Mouse (Mus musculus) Patski (cell line): ENCODE measurements at regions not wholly inside any gene's neighbourhood (a gene's known extent, or its start where the extent isn't known, plus 50 kb on each side); places are given as distances from the start of the nearest gene placed in this dataset.

Source experiments
- ATAC-seq: fragments of 100-300 bp; one replicate; pipeline ENCODE4 v1.8.0; 2021
- CTCF ChIA-PET: fragments of 350-600 bp; sonication (Branson Sonifier 250); formaldehyde crosslinking; loops from one replicate; lab custom pipeline; 2022; ENCODE audit warnings: inconsistent platforms; lab: Charles Lee
- POLR2A ChIA-PET: fragments of 350-600 bp; sonication (Branson Sonifier 250); formaldehyde crosslinking; loops from one replicate; lab custom pipeline; 2022; ENCODE audit warnings: antibody characterized with exemption, inconsistent platforms; lab: Charles Lee
- DNase-seq: peaks from one replicate; pipeline ENCODE4 v3.0.0-alpha.2; 2011; ENCODE audit warnings: low read depth, low spot score
- H3K27me3 ChIP-seq: fragments of 371-371 bp; one replicate; pipeline ENCODE4 v1.5.1; 2021
- CTCF ChIP-seq: fragments of 100-300 bp; IDR thresholded peaks from one replicate; pipeline ENCODE4 v1.5.1; 2021
- in situ Hi-C: fragments of 300-500 bp; cut with MboI; formaldehyde crosslinking; loops from 3 replicates; pipeline ENCODE4 v1.11.1; 2018; ENCODE audit warnings: low pct_unique_long_range_greater_than_20kb, mixed read lengths

- DNase-seq (no peak), ATAC-seq (no peak)
- peaks cover 36% of the 10 kb centered on the region for H3K27me3 ChIP-seq
- in situ Hi-C loops, result no loop called here
- POLR2A ChIA-PET, result no interaction called here
- CTCF ChIA-PET, result no interaction called here
- no peak for TF ChIP-seq CTCF
Observed at GRCm38 (mm10) chr3:61154087-61154486, 151.5 kb downstream of the P2ry1 start.

GRCm38 (mm10) chr3:61159811-61160210 is 157.2 kb downstream of the P2ry1 start:
- ChIA-PET POLR2A (no interaction called here), CTCF (no interaction called here)
- no peak for DNase-seq
- TF ChIP-seq CTCF, result no peak
- ATAC-seq, result no peak
- H3K27me3 ChIP-seq, result peaks cover 30% of the 10 kb centered on the region
- in situ Hi-C loops, result no loop called here

GRCm38 (mm10) chr3:61161384-61161783 is 158.8 kb downstream of the P2ry1 start:
- ChIA-PET CTCF (interaction anchor here (0.7 kb wide), 1 partner anchor 47 kb away, joined by 3 read pairs; no protein-coding TSS in a partner anchor), POLR2A (no interaction called here)
- in situ Hi-C loops, result no loop called here
- TF ChIP-seq CTCF, result no peak
- ATAC-seq, result no peak
- peaks cover 30% of the 10 kb centered on the region for H3K27me3 ChIP-seq
- no peak for DNase-seq

GRCm38 (mm10) chr3:61185789-61186188 is 175.6 kb upstream of the Rap2b start:
- POLR2A ChIA-PET, result no interaction called here
- DNase-seq (no peak), ATAC-seq (no peak)
- CTCF ChIA-PET, result no interaction called here
- H3K27me3 ChIP-seq, result peaks cover 7% of the 10 kb centered on the region
- no peak for TF ChIP-seq CTCF
- in situ Hi-C loops, result no loop called here

GRCm38 (mm10) chr3:61188662-61189061 is 172.8 kb upstream of the Rap2b start:
- POLR2A ChIA-PET, result no interaction called here
- CTCF ChIA-PET, result no interaction called here
- no peak for TF ChIP-seq CTCF
- DNase-seq (no peak), ATAC-seq (no peak)
- in situ Hi-C loops, result no loop called here
- H3K27me3 ChIP-seq, result peaks cover 7% of the 10 kb centered on the region

GRCm38 (mm10) chr3:61216562-61216961 is 144.9 kb upstream of the Rap2b start:
- ChIA-PET CTCF (interaction anchor here (2.1 kb wide), 1 partner anchor 15 kb away, joined by 8 read pairs; no protein-coding TSS in a partner anchor), POLR2A (interaction anchor here (0.6 kb wide), 1 partner anchor 1932 kb away, joined by 4 read pairs; no protein-coding TSS in a partner anchor)
- TF ChIP-seq CTCF, result no peak
- in situ Hi-C loops, result no loop called here
- DNase-seq, result no peak
- H3K27me3 ChIP-seq, result peaks cover 22% of the 10 kb centered on the region
- no peak for ATAC-seq

GRCm38 (mm10) chr3:61224505-61224904 is 136.9 kb upstream of the Rap2b start:
- ATAC-seq (no peak), DNase-seq (no peak)
- in situ Hi-C loops, result no loop called here
- no peak for TF ChIP-seq CTCF
- ChIA-PET CTCF (interaction anchor here (1.9 kb wide), 1 partner anchor 9 kb away, joined by 5 read pairs; no protein-coding TSS in a partner anchor), POLR2A (no interaction called here)
- peaks cover 14% of the 10 kb centered on the region for H3K27me3 ChIP-seq

- POLR2A ChIA-PET, result no interaction called here
- no peak for TF ChIP-seq CTCF
- peaks cover 14% of the 10 kb centered on the region for H3K27me3 ChIP-seq
- DNase-seq, result no peak
- in situ Hi-C loops, result no loop called here
- no peak for ATAC-seq
- CTCF ChIA-PET, result interaction anchor here (1.9 kb wide), 1 partner anchor 10 kb away, joined by 5 read pairs; no protein-coding TSS in a partner anchor
Observed at GRCm38 (mm10) chr3:61225054-61225453, 136.4 kb upstream of the Rap2b start.

GRCm38 (mm10) chr3:61241380-61241779 is 120.1 kb upstream of the Rap2b start:
- H3K27me3 ChIP-seq, result peaks cover 28% of the 10 kb centered on the region
- in situ Hi-C loops, result loop anchor here (5.0 kb wide), 2 partner anchors 601 to 951 kb away; no protein-coding TSS in a partner anchor
- ATAC-seq (no peak), DNase-seq (no peak)
- ChIA-PET POLR2A (no interaction called here), CTCF (no interaction called here)
- no peak for TF ChIP-seq CTCF

- ATAC-seq, result peak; percentile 68
- in situ Hi-C loops, result loop anchor here (5.0 kb wide), 2 partner anchors 598 to 948 kb away; no protein-coding TSS in a partner anchor
- DNase-seq, result peak; percentile 15
- CTCF ChIA-PET, result interaction anchor here (0.8 to 2.9 kb wide), 10 partner anchors 12 to 1230 kb away, joined by 3 to 29 read pairs (median 4); no protein-coding TSS in a partner anchor
- peak; percentile 81 for TF ChIP-seq CTCF
- POLR2A ChIA-PET, result interaction anchor here (1.1 kb wide), 1 partner anchor 597 kb away, joined by 5 read pairs; no protein-coding TSS in a partner anchor
- peaks cover 43% of the 10 kb centered on the region for H3K27me3 ChIP-seq
Observed at GRCm38 (mm10) chr3:61243876-61244527, 117.4 kb upstream of the Rap2b start.

- H3K27me3 ChIP-seq, result peaks cover 39% of the 10 kb centered on the region
- ATAC-seq (no peak), DNase-seq (no peak)
- CTCF ChIA-PET, result interaction anchor here (1.5 kb wide), 1 partner anchor 22 kb away, joined by 5 read pairs; no protein-coding TSS in a partner anchor
- in situ Hi-C loops, result loop anchor here (5.0 kb wide), 1 partner anchor 1211 kb away; no protein-coding TSS in a partner anchor
- POLR2A ChIA-PET, result no interaction called here
- TF ChIP-seq CTCF, result no peak
Observed at GRCm38 (mm10) chr3:61246429-61246828, 115.0 kb upstream of the Rap2b start.
